Mouse (Mus musculus) E14TG2a.4 (cell line): ENCODE results near the gene Wnt7b.

Experiments
- CTCF ChIP-seq: conservative IDR thresholded peaks from 2 replicates; pipeline ENCODE4 v1.5.1; 2014; ENCODE audit warnings: low read length
- NANOG ChIP-seq: IDR thresholded peaks from 2 replicates; pipeline ENCODE4 v1.6.1; 2014; ENCODE audit warnings: borderline replicate concordance, low read length, mixed read lengths

DNA sequence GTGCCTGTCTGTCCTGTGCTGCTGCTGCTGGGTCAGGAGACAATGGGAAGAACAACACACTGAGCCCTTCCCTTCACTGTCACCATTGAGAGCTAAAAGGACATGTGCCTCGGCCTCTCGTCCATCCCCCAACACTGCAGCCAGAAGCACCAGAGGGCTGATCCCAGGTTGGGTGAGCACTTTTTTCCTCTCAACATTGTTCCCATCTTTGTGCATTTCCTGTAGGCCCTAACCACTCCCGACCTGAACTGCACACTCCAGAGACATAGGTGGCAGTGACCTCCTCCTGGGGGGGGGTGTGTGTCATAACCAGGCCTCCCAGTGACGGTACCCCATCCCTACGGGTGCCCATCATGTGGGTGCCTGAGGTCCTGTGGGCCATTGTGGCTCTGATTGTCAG lies 27.8 kb upstream of the Wnt7b start:
- TF ChIP-seq CTCF (no peak), NANOG (no peak)
